Mouse (Mus musculus) megakaryocyte progenitor cell, adult 5-6 weeks (primary cell): ENCODE data around the gene Tspoap1. TPM values are rescaled to one million over a fixed set of nuclear protein-coding genes. Genes with fewer than 3 reads are reported as not detected.

Experiments
- ATAC-seq: replicated peaks from 2 replicates; pipeline ENCODE4 v1.8.0; 2016; ENCODE audit warnings: mild to moderate bottlenecking, moderate TSS enrichment, inconsistent platforms; ENCODE audit not compliant: poor library complexity
- total RNA-seq, 2 experiments: library from RNA; stranded (forward) in 1 of 2; stranded (reverse) in 1 of 2; fragments of 157-497, 149-512 nt in 1 of 2; fragments of 200-1000 nt in 1 of 2; gene quantifications; 2 replicates each; pipeline versions ENCODE4 v1.2.3 to v1.2.4; 2015 to 2017

Tspoap1 gene
- total RNA-seq, 2 experiments from 2014 or later = 38.5 to 66.4 TPM

DNA sequence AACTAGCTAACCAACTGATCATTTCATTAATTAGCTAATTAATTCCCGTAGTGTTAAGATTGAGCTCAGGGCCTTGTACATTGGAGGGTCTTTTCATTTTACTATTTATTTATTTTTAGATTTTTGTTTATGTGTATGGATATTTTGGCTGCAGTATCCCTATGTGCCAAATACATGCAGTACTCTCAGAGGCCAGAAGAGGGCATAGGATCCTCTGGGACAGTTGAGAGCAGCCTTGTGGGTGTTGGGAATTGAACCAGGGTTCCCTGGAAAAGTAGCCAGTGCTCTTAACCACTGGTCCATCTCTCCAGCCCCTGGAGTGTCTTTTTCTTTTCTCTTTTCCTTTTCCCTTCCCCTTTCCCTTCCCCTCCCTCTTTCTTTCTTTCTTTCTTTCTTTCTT is 45.1 kb downstream of the Tspoap1 start:
- ATAC-seq = no peak

DNA sequence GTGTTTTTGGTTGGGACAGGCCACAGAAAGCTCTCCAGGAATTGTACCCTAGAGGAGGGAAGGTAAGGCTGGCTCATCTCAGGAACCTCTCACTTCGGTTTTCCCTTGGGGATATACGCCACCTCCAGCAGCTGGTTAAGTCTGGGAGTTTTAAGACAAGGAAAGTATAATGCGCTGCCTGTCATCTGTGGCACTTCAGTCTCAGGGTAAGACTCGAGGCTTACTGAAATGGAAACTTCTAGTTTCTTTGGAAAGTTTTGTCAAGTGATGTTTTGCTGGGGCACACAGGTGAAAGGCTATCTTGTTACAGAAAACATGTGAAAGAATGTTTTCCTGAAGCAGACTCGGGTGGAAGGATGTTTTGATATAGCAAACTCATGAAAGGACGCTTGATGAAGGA is 47.1 kb downstream of the Tspoap1 start:
- no peak for ATAC-seq

DNA sequence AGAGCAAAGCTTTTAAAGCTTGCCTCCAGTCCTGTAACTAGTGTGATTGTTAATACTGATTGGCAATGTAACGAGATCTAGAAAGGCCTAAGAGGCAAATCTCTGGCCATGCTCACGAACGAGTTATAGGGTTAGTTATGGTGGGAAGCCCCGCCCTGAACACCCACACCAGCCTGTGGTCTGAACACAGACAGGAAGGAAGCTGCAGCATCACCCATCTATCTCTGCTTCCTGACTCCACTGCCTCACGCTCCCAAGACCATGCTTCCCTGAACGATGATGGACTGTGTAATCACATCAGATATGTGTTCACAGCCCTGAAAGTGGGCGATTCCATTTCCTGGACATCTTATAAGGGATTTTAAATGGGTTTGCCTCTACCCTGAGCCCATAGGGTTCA is 47.9 kb downstream of the Tspoap1 start:
- peak; percentile 22 for ATAC-seq

DNA sequence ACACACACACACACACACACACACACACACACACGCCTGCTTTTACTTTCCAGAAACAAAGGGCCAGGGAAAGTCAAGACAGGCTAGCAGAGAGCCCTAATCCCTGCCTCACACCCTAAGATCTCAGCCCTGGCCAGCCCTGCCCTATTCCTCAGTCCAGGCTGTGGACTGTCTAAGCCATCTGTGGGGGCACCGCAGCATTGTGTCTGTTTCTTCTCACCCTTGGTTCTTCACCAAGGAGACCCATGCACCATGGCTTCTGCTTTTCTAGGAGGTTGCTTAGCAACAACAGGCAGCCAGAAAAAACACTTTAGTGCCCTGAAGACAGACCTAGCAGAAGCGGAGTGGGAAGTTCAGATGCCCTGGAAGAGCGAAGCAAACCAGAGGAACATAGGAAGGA is 51.1 kb downstream of the Tspoap1 start:
- ATAC-seq = peak; percentile 32

DNA sequence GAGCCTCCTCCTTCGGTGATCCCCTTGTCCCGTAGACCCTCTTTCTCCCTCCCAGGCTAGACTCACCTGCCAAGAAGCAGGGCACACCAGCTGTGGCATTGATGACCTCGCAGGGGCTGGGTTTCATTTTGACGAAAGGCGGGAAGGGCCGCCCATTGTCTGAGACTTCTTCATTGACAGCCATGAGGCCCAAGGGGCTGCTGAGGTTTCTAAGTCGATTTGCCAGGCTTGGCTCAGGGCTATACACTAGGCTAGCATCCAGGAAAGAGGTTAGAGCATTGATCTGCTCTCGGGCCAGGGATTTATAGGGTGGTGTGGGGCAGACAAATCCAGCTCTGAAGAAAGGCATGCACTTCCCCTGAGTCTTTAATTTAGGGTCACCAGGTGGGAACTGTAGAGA is 54.5 kb downstream of the Tspoap1 start:
- no peak for ATAC-seq

DNA sequence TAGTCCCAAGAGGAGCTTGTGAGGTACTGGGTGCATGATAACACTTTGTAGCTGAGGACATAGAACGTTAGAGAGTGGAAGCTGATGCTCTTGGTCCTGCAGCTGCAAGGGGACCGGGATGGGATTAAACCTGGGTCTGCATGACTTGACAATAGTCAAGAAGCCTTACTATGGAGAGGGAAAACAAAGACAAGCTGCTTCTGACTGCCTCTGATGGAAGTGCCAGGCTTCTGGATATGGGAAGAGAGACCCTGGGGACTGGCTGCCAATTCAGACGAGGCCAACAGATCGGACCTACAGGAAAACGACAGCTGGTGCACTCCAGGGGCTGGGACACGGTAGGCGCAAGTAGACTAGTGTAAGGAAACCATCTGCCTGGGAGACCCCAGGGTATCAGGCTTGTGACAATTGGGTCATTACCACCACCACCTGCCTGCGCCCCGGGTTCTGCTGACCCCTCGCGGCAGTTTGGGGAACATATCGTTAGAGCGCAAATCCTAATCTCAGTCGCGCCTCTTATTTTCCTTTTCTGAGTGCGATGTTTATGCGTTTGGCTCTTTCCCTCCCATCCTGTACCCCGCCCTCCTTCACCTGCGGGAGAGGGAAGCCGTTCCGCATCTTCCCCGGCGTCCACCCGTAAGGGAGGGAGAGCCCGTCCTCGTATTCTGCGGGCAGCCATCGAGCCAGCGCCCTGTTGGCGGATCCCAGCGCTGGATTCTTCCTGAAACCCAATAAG is 56.5 kb downstream of the Tspoap1 start:
- peak; percentile 75 for ATAC-seq

DNA sequence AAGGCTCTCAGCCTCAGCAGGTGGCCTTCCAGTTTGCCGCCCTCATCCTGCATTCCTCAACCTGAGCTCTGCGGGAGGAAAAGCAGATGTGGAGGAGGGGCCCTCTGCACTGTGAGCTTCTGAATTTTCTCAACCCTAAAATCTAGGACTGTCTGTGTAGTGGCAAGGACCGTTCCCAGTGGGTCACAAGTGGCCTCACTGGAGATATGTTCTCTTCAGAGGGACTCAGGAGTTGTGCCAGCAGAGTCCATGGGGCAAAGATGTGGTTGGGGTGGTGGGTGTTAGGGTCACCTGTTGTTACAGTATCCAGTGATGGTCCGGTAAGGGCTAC is 57.1 kb downstream of the Tspoap1 start:
- ATAC-seq = no peak

DNA sequence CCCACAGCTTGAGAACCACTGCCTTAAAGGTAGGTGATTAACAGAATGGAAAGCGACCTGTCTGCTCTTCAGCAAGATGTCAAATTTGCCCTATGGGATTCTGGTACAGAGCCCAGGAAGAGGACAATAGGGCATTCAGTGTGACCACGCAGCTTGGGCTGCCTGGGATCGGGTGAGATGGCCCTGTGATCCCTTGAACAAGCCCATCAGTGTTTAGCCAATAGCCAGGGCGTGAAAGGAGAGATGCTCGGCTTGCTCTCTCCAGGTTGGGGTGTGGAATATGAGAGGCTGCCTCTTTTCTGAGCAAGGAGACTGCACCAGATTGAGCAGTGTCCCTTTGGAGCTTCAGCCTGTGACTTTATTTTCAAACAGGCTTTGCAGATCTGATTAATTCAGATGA is 61.2 kb downstream of the Tspoap1 start:
- ATAC-seq = no peak

DNA sequence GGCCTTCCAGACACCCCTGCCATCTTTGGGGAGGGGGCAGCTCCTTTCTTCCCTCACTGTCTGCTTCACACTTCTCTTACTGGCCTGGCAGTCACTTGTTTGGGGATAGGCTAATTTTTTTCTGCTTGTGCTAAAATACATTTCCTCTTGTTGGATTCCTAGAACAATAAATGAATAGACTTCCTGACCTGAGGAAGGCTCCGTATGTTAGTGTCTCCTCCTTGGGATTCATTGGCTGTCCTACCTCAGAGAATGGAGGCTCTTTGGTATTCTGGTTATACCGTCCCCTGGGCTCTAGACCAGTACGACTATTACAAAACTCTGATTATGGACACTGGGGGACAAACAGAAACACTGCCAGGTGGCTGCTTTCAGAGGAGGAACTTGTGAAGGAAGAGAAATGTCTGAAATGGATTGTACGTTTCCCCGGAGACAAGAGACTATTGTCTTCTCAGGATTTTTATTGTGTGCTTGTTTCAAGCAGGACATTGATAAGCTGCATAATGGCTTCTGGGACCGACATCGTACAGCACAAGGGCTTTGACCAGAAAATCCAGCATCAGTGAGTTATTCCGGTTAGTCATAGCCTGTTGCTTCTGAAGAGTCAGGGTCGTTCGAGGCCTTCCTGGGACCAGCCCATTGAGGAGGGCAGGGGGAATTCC is 68.0 kb downstream of the Tspoap1 start, which contains the start of gene Lpo:
Gene Lpo (minus strand): TSS at position 51 of the 662 bp plus-strand sequence.
- no peak for ATAC-seq

Other genes starting within 250 kb of the Tspoap1 start
- not detected in 2 replicates for gene Gm11492, start 193.9 kb upstream of the Tspoap1 start, total RNA-seq (2015)
- gene Gm11492, start 193.9 kb upstream of the Tspoap1 start, total RNA-seq (2017) = not detected in 2 replicates
- 1.6 and 2.7 TPM in 2 replicates for gene Sept4, start 191.6 kb upstream of the Tspoap1 start, total RNA-seq (2015)
- gene Sept4, start 191.6 kb upstream of the Tspoap1 start, total RNA-seq (2017) = 1.5 and 4.8 TPM in 2 replicates
- gene Mtmr4, start 168.4 kb upstream of the Tspoap1 start, total RNA-seq (2015) = 14.4 and 15.7 TPM in 2 replicates
- gene Mtmr4, start 168.4 kb upstream of the Tspoap1 start, total RNA-seq (2017) = 20.9 and 25.0 TPM in 2 replicates
- gene Hsf5, start 143.4 kb upstream of the Tspoap1 start, total RNA-seq (2015) = not detected in 2 replicates
- not detected in 2 replicates for gene Hsf5, start 143.4 kb upstream of the Tspoap1 start, total RNA-seq (2017)
- 3.0 and 5.1 TPM in 2 replicates for gene Rnf43, start 97.8 kb upstream of the Tspoap1 start, total RNA-seq (2015)
- gene Rnf43, start 97.8 kb upstream of the Tspoap1 start, total RNA-seq (2017) = 2.2 and 3.0 TPM in 2 replicates
- gene Supt4a, start 23.0 kb upstream of the Tspoap1 start, total RNA-seq (2015) = 147 and 161 TPM in 2 replicates
- gene Supt4a, start 23.0 kb upstream of the Tspoap1 start, total RNA-seq (2017) = 52.8 and 63.7 TPM in 2 replicates
- gene Mpo, start 33.0 kb downstream of the Tspoap1 start, total RNA-seq (2015) = 13,257 and 15,415 TPM in 2 replicates
- gene Mpo, start 33.0 kb downstream of the Tspoap1 start, total RNA-seq (2017) = 8,081 and 8,928 TPM in 2 replicates
- 0.05 TPM in 1 of 2 replicates, not detected in the other for gene Lpo, start 67.7 kb downstream of the Tspoap1 start, total RNA-seq (2015)
- 0.03 TPM in 1 of 2 replicates, not detected in the other for gene Lpo, start 67.7 kb downstream of the Tspoap1 start, total RNA-seq (2017)
- gene Mks1, start 92.7 kb downstream of the Tspoap1 start, total RNA-seq (2015) = 3.0 and 4.7 TPM in 2 replicates
- 5.5 and 6.0 TPM in 2 replicates for gene Mks1, start 92.7 kb downstream of the Tspoap1 start, total RNA-seq (2017)
- gene Epx, start 115.0 kb downstream of the Tspoap1 start, total RNA-seq (2015) = 5.8 and 9.0 TPM in 2 replicates
- 12.4 and 19.8 TPM in 2 replicates for gene Epx, start 115.0 kb downstream of the Tspoap1 start, total RNA-seq (2017)
- not detected in 2 replicates for gene Olfr462, start 131.7 kb downstream of the Tspoap1 start, total RNA-seq (2015)
- not detected in 2 replicates for gene Olfr462, start 131.7 kb downstream of the Tspoap1 start, total RNA-seq (2017)
- not detected in 2 replicates for gene Olfr463, start 136.8 kb downstream of the Tspoap1 start, total RNA-seq (2015)
- not detected in 2 replicates for gene Olfr463, start 136.8 kb downstream of the Tspoap1 start, total RNA-seq (2017)
- gene Olfr464, start 160.4 kb downstream of the Tspoap1 start, total RNA-seq (2015) = not detected in 2 replicates
- not detected in 2 replicates for gene Olfr464, start 160.4 kb downstream of the Tspoap1 start, total RNA-seq (2017)
- 11.1 and 12.8 TPM in 2 replicates for gene Dynll2, start 227.0 kb downstream of the Tspoap1 start, total RNA-seq (2015)
- 9.7 and 18.0 TPM in 2 replicates for gene Dynll2, start 227.0 kb downstream of the Tspoap1 start, total RNA-seq (2017)